Mouse (Mus musculus) intestine, postnatal 0 days (tissue): ENCODE measurements around the gene Vwde. TPM values are rescaled to one million over a fixed set of nuclear protein-coding genes. Genes with fewer than 3 reads are reported as not detected.

Source experiments
- ATAC-seq: fragments of 200-750 bp; cut with Nextera tagmentation; 2 replicates; pipeline ENCODE4 v1.8.0; 2017; ENCODE audit warnings: mild to moderate bottlenecking, moderate TSS enrichment, moderate library complexity
- H3K27ac ChIP-seq: fragments of 300-500 bp; sonication (generic); 2 replicates; pipeline ENCODE4 v1.5.1; 2014; ENCODE audit warnings: mild to moderate bottlenecking, low read depth, low read length, moderate library complexity
- H3K27me3 ChIP-seq: fragments of 300-500 bp; sonication (generic); replicated peaks from 2 replicates; pipeline ENCODE4 v1.6.1; 2014; ENCODE audit warnings: low read length, mixed read lengths; ENCODE audit not compliant: control insufficient read depth, insufficient read depth
- H3K36me3 ChIP-seq: fragments of 300-500 bp; sonication (generic); 2 replicates; pipeline ENCODE4 v1.6.1; 2014; ENCODE audit warnings: mild to moderate bottlenecking, moderate library complexity; ENCODE audit not compliant: control insufficient read depth, insufficient read depth
- H3K4me1 ChIP-seq: fragments of 300-500 bp; sonication (generic); replicated peaks from 2 replicates; pipeline ENCODE4 v1.6.1; 2014; ENCODE audit warnings: antibody characterized with exemption, low read length, mixed read lengths; ENCODE audit not compliant: control insufficient read depth, insufficient read depth
- H3K4me2 ChIP-seq: fragments of 300-500 bp; sonication (generic); replicated peaks from 2 replicates; pipeline ENCODE4 v1.6.1; 2014; ENCODE audit warnings: low read depth, mild to moderate bottlenecking, moderate library complexity
- H3K4me3 ChIP-seq: fragments of 300-500 bp; sonication (generic); 2 replicates; pipeline ENCODE4 v1.5.1; 2014; ENCODE audit warnings: low read depth, low read length
- H3K9ac ChIP-seq: fragments of 300-500 bp; sonication (generic); 2 replicates; pipeline ENCODE4 v1.6.1; 2014; ENCODE audit warnings: mild to moderate bottlenecking, low read depth, low read length
- H3K9me3 ChIP-seq: fragments of 300-500 bp; sonication (generic); 2 replicates; pipeline ENCODE4 v1.6.1; 2016; ENCODE audit warnings: mixed run types; ENCODE audit not compliant: control insufficient read depth
- CTCF ChIP-seq: sonication (generic); IDR thresholded peaks from 2 replicates; pipeline ENCODE4 v1.5.1; 2016; ENCODE audit warnings: low read depth, mild to moderate bottlenecking, control low read depth, antibody characterized with exemption, moderate library complexity
- WGBS: fragments of 180-500 bp; shearing (Covaris S2); extraction: QIAGEN DNeasy Blood & Tissue Kit; methylation state at CpG from one replicate; pipeline ENCODE4 v1.1.7; 2014; 5-methylcytosine and 5-hydroxymethylcytosine counted together
- polyA plus RNA-seq: library from polyadenylated mRNA; unstranded; fragments of >200 nt; fragmentation: Nextera tagmentation; extraction: Ambion mirVana; gene quantifications from 2 replicates; pipeline ENCODE4 v1.2.1, GENCODE M21; 2015

Vwde gene
- polyA plus RNA-seq, 1 experiment from 2014 or later = not detected

DNA sequence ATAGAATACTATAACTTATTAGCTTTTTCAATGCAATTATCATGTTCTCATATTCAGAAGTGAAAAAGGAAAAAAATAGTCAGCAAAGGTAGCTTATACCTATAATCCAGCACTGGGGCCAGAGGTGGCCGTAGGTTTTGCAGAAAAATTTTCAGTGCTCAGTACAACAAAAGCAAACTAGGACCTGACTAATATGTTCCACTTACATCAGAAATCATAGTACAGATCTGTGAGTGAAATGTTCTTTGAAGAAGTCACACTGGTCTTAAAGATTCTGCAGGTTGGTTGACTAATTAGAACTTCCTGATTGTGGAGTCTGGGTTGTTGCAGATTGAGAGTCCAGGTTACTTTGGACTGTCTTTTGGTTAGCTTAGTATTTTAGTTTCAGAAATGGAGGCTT, 87.5 kb downstream of the Vwde start:
- ATAC-seq = no peak
- no peaks in the 10 kb centered on the region for H3K9me3 ChIP-seq
- H3K9ac ChIP-seq = no peak overlapping the region
- no peak overlapping the region for H3K4me2 ChIP-seq
- no peaks in the 10 kb centered on the region for H3K27me3 ChIP-seq
- H3K36me3 ChIP-seq = no peaks in the 10 kb centered on the region
- no peaks in the 10 kb centered on the region for H3K4me1 ChIP-seq
- TF ChIP-seq CTCF = no peak
- no peak overlapping the region for H3K4me3 ChIP-seq
- 88% methylated on average over 1 of the region's 1 CpGs for WGBS
- H3K27ac ChIP-seq = no peak overlapping the region

DNA sequence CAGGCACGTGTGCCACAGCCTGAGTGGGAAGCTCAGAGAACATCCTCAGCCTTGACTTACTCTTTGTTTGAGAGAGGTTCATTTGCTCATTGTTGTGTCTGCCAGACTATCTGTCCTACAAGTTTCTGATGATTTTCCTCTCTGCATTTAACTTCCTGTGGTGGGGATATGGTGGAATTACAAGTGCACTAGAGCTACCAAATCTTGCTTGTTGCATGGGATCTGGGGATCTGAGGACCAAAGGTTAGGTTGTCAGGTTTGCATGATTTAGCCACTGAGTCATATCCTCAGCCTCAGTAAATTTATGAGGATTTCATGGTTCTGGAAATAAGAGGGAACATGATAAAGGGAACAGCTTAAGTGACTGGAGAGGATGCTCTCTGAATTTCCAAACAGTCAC, 116.1 kb downstream of the Vwde start:
- H3K4me2 ChIP-seq = no peak overlapping the region
- no peak overlapping the region for H3K27ac ChIP-seq
- no peaks in the 10 kb centered on the region for H3K9me3 ChIP-seq
- no peaks in the 10 kb centered on the region for H3K36me3 ChIP-seq
- no peaks in the 10 kb centered on the region for H3K4me1 ChIP-seq
- no peak for TF ChIP-seq CTCF
- 49% methylated on average over 1 of the region's 1 CpGs for WGBS
- no peak for ATAC-seq
- no peak overlapping the region for H3K4me3 ChIP-seq
- no peaks in the 10 kb centered on the region for H3K27me3 ChIP-seq
- no peak overlapping the region for H3K9ac ChIP-seq

Other genes starting within 250 kb of the Vwde start
- 30.5 and 31.9 TPM in 2 replicates for gene Tmem106b, start 155.2 kb downstream of the Vwde start, polyA plus RNA-seq